Mouse (Mus musculus): Measurements from ENCODE around the gene Plce1.

Plce1 gene

GRCm38 (mm10) chr19:38728842-38729241 is 247.9 kb downstream of the Plce1 start:
- DNase-seq (ENCODE audit: low spot score), result no peak

GRCm38 (mm10) chr19:38729264-38729663 is 248.4 kb downstream of the Plce1 start:
- DNase-seq (ENCODE audit: low spot score), result no peak

DNA sequence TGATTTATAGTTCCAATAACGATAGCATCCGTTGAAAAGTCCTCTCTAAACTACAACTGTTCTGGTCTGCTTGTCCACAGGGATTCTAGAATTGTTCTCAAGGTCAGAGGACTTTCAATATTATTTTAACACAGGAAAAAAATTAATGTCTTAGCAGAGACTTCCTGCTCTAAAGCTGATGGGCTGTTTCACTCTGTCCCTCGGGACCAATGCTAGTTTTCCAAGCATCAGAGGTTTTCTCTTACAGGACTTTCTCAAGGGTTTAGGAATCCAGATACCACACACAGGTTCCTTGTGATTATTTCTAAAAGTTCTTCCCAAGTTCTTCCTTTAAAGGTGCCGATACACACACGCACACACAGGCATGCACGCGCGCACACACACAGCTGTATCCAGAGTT is 263.6 kb downstream of the Plce1 start:
- DNase-seq (ENCODE audit: low spot score), result no peak

GRCm38 (mm10) chr19:38745810-38746491 is 265.0 kb downstream of the Plce1 start:
- DNase-seq (ENCODE audit: low spot score), result no peak

- no peak for DNase-seq (ENCODE audit: low spot score)
Observed at GRCm38 (mm10) chr19:38746492-38747014, 265.6 kb downstream of the Plce1 start.

- DNase-seq (ENCODE audit: low spot score), result no peak
Observed at GRCm38 (mm10) chr19:38750192-38750591, 269.3 kb downstream of the Plce1 start.

DNA sequence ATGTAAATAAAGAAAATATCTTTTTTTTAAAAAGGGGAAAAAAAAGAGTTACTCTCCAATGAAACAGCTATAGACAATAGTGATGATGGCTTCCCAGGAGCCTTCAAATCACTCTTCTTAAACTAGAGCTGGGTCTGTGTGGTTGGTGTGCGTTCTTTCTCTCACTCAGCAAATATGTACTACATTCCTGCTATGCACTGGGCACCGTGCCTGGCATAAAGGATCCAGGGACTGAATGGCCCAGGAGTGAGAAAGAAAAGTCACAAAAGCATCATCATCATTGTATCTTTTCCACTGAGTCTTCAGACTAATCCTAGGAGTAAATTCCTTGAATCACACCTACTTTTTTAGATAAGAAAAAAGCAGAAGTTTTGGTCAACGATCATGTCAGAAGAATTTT is 276.3 kb downstream of the Plce1 start:
- DNase-seq (ENCODE audit: low spot score), result no peak

GRCm38 (mm10) chr19:38758056-38758455 is 277.1 kb downstream of the Plce1 start:
- no peak for DNase-seq (ENCODE audit: low spot score)

DNA sequence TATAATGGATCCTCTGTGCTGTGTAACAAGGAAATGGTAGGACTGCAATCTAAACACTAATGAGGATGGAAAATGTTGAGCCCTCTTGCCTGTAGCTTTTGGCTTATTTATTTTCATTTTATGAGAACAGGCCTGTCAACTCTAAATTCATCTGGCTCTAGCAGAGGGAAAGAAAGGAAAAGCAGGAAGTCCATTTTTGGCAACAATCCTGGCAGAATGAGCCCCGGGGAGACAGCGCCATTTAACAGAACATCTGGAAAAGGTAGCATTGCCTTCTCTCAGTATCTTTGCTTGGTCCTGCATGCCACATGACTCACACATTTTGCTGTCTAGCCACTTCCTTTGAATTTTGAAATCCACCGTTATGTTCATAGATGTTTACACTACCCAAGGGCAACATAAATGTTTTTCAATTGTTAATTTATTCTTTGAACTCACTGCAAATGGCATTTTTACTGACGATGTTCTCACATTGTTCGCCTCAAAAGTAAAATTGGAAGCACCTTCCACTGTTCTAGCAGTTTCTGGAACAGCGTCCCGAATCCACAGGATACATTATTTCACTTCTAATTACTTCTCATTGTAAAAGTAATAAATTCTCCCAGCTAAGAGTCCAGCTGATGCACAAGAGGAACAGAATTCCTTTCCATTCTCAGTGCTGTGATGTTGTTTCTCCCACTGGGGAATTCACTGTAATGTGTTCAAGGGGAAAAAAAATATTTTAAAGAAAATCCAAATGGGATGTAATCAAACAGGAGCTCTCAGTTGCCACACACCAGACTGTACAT is 278.0 kb downstream of the Plce1 start:
- DNase-seq (ENCODE audit: low spot score), result no peak

- no peak for DNase-seq (ENCODE audit: low spot score)
Observed at GRCm38 (mm10) chr19:38760441-38760840, 279.5 kb downstream of the Plce1 start.

- no peak for DNase-seq (ENCODE audit: low spot score)
Observed at GRCm38 (mm10) chr19:38766306-38766705, 285.4 kb downstream of the Plce1 start.

DNA sequence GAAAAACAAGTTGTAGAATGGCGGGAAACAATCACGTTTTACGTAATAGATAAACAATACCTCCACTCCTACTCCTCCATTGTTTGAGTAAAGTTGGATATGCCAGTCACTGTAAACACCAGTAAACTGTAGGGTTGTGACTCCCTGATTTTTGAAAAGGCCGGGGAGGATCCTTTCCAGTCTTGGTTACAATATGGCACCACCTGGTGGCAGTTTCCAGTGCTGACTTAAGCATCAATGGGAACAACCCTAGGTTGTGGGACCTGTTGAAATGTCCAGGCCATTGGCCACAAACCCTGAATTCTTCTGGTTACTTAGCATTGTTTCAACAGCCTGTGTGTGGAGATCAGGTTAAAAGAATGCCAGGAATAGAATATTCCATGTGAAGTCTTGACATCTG is 294.6 kb downstream of the Plce1 start:
- no peak for DNase-seq (ENCODE audit: low spot score)

DNA sequence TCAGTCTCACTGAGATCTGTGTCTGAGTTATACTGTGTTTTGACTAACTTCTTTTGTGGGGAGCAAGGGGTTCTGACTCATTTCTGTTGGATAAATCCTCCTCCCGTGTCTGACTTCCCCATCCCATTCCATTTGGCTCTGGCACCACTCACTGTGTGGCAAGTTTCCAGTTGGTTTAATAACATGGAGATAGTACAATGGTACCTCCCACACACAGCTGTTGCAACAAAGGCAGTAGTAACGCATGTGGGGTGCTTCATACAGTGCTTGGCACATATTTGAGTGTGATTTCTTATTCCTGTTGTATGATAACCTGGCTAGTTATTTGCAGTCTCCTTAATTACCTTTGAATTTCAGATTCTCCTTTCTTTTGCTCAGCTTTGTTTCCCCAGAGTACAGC is 297.9 kb downstream of the Plce1 start:
- DNase-seq (ENCODE audit: low spot score), result no peak

GRCm38 (mm10) chr19:38783542-38783941 is 302.6 kb downstream of the Plce1 start:
- no peak for DNase-seq (ENCODE audit: low spot score)

DNA sequence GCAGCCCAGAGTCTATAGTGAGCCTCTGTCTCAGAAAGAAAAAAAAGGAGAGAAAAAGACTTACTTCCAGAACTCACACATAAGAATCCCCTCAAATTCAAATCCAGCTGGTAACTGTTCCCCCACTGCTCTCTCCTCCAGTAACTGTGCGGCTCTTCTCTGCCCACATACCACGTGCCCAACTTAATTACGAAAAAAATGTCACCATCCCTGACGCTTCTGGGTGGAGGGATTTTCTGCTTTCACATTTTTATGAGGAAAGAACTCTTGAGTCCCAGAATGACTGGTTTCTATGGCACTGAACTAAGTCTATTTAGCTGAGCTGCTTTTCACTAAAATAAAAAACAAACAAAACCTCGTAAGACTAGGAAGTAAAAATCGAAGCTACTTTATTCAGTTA is 306.8 kb downstream of the Plce1 start:
- DNase-seq (ENCODE audit: low spot score), result no peak

GRCm38 (mm10) chr19:38793563-38794045 is 312.7 kb downstream of the Plce1 start:
- DNase-seq (ENCODE audit: low spot score), result no peak

DNA sequence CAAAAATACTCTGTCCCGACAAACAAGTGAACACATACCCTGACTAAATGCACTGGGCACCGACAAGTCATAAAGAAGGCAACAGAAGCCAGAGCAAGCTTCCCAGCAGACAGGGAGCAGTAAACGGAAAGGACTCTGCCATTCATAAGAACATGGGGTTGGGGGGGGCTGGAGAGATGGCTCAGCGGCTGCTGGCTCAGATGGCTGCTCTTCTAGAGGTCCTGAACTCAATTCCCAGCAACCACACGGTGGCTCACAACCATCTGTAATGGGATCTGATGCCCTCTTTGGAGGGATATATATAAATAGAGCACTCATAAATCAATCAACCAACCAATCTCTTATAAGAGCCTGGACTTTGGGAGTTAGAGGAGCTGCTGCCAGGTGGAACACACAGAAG is 315.6 kb downstream of the Plce1 start:
- no peak for DNase-seq (ENCODE audit: low spot score)

- no peak for DNase-seq (ENCODE audit: low spot score)
Observed at GRCm38 (mm10) chr19:38798291-38798690, 317.4 kb downstream of the Plce1 start.

- no peak for DNase-seq (ENCODE audit: low spot score)
Observed at GRCm38 (mm10) chr19:38798801-38799200, 317.9 kb downstream of the Plce1 start.

DNA sequence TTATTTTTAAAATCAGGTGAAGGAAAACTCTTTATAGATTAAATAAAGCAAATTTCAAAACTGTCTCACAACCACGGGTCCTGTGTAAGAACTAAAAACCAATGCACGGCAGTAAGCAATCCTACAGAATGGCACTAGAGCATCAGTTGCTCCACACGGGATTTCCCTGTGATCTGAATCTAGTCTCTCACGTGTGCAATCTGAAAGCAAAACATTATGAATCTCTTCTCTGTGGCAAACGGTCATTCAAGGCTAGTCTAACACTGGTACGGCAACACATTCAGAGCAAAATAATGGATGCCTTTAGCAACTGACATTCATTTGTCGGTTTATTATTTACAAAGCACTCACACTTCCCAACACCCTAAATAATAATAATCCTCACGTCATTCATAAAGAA is 337.3 kb downstream of the Plce1 start:
- DNase-seq (ENCODE audit: low spot score), result no peak

- DNase-seq (ENCODE audit: low spot score), result peak; percentile 90
Observed at GRCm38 (mm10) chr19:38818766-38819426, 338.0 kb downstream of the Plce1 start, which contains the start of gene Noc3l. Gene Noc3l (minus strand): TSS chr19:38819237.

- no peak for DNase-seq (ENCODE audit: low spot score)
Observed at GRCm38 (mm10) chr19:38819427-38819802, 338.5 kb downstream of the Plce1 start.

Data from T-cell, adult 2 months (primary cell).